Mouse (Mus musculus) E14TG2a.4 (cell line): Measurements from ENCODE around the gene Adh1.

Experiments used
- CTCF ChIP-seq: conservative IDR thresholded peaks from 2 replicates; pipeline ENCODE4 v1.5.1; 2014; ENCODE audit warnings: low read length
- POU5F1 ChIP-seq: IDR thresholded peaks from 2 replicates; pipeline ENCODE4 v1.6.1; 2014; ENCODE audit warnings: low read length, borderline replicate concordance

DNA sequence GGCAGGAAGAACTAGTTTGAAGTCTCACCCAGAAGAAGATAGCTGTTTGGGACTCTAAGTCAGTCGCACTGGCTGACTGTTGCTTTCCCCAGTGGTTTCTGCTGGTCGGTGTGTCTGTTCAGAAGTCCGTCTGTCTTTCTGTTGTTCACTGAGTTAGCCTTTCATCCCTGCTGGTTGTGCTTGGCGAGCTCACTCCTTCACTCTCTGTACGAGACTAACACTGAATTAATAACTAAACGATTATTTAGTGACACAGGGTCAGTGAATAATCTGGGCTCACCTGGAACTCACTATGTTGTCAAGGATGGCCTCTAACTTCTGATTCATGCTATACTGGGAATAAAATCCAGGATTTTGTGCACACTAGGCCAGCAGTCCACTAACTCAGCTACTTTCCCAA is 21.3 kb upstream of the Adh1 start:
- TF ChIP-seq CTCF (no peak), POU5F1 (no peak)
